Mouse (Mus musculus) embryonic facial prominence, embryonic 12.5 days (tissue): ENCODE results near the gene Ddost. TPM values are rescaled to one million over a fixed set of nuclear protein-coding genes. Genes with fewer than 3 reads are reported as not detected.

ENCODE experiments used
- ATAC-seq: fragments of 200-750 bp; cut with Nextera tagmentation; 2 replicates; pipeline ENCODE4 v1.8.0; 2017; ENCODE audit not compliant: insufficient number of reproducible peaks, insufficient read depth, low FRiP score, low TSS enrichment
- H3K27ac ChIP-seq: fragments of 300-500 bp; sonication (generic); 2 replicates; pipeline ENCODE4 v1.5.1; 2016; ENCODE audit warnings: mild to moderate bottlenecking
- H3K27me3 ChIP-seq: fragments of 300-500 bp; sonication (generic); 2 replicates; pipeline ENCODE4 v1.6.1; 2016; ENCODE audit warnings: mild to moderate bottlenecking, moderate library complexity
- H3K36me3 ChIP-seq: fragments of 300-500 bp; sonication (generic); 2 replicates; pipeline ENCODE4 v1.6.1; 2016; ENCODE audit warnings: mild to moderate bottlenecking
- H3K4me1 ChIP-seq: fragments of 300-500 bp; sonication (generic); 2 replicates; pipeline ENCODE4 v1.6.1; 2016
- H3K4me2 ChIP-seq: fragments of 300-500 bp; sonication (generic); replicated peaks from 2 replicates; pipeline ENCODE4 v1.6.1; 2016; ENCODE audit warnings: mild to moderate bottlenecking, moderate library complexity
- H3K4me3 ChIP-seq: fragments of 300-500 bp; sonication (generic); 2 replicates; pipeline ENCODE4 v1.5.1; 2016; ENCODE audit warnings: mild to moderate bottlenecking
- H3K9ac ChIP-seq: fragments of 300-500 bp; sonication (generic); 2 replicates; pipeline ENCODE4 v1.6.1; 2016; ENCODE audit warnings: mild to moderate bottlenecking, moderate library complexity
- H3K9me3 ChIP-seq: fragments of 300-500 bp; sonication (generic); 2 replicates; pipeline ENCODE4 v1.6.1; 2016; ENCODE audit warnings: mild to moderate bottlenecking, moderate library complexity
- WGBS: fragments of 180-500 bp; shearing (Covaris S2); methylation state at CpG from one replicate; pipeline ENCODE4 v1.1.7; 2016; 5-methylcytosine and 5-hydroxymethylcytosine counted together
- polyA plus RNA-seq: library from polyadenylated mRNA; unstranded; fragments of >200 nt; fragmentation: Nextera tagmentation; extraction: Ambion mirVana; gene quantifications from 2 replicates; pipeline ENCODE4 v1.2.1, GENCODE M21; 2016

Ddost gene
- polyA plus RNA-seq, 1 experiment from 2014 or later = 300 TPM

DNA sequence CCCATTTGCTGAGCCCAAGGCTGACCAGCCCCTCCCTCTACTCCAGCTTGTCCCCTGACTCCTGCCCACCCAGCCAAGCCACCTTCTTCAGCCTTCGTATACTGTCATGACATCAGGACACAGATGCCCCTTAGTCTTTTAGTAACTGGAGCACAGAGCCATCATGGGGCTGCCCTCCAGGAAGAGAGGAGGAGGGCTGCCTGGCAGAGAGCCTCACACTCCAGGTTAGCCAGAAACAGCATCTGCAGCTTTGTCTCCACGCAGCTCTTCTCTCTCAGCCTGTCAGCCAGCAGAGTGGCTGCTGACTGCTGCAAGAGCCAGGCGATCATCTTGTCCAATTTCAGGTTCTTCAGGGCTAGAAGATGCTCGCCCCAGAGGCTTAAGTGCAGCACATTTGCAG, 9.3 kb downstream of the Ddost start:
- no peaks in the 10 kb centered on the region for H3K27me3 ChIP-seq
- peaks cover 84% of the 10 kb centered on the region for H3K36me3 ChIP-seq
- no peak overlapping the region for H3K27ac ChIP-seq
- no peak overlapping the region for H3K4me3 ChIP-seq
- WGBS = 90% methylated on average over 4 of the region's 4 CpGs
- no peak overlapping the region for H3K9ac ChIP-seq
- no peak for ATAC-seq
- no peak overlapping the region for H3K4me2 ChIP-seq
- no peaks in the 10 kb centered on the region for H3K9me3 ChIP-seq
- H3K4me1 ChIP-seq = no peaks in the 10 kb centered on the region

DNA sequence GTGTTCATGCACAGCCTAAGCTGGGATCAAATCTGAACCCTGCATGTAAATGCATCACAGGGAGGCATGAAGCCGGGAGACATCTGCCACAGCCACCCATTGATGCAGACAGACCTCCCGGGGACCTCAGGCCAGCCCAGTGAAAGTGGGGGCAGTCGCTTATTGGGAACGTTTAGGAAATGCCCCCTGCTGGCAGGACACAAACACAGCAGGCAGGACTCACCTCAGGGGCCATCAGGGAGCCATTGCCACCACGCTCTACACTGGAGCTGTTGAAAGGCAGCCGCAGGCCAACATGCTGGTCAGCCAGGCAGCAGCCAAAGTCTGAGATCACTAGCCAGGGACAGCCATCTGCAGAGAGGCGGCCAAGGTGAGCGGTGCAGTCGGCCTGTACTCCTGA, 11.3 kb downstream of the Ddost start:
- H3K27me3 ChIP-seq = no peaks in the 10 kb centered on the region
- no peak overlapping the region for H3K9ac ChIP-seq
- WGBS = 70% methylated on average over 9 of the region's 9 CpGs
- no peak overlapping the region for H3K4me3 ChIP-seq
- H3K4me1 ChIP-seq = no peaks in the 10 kb centered on the region
- no peaks in the 10 kb centered on the region for H3K9me3 ChIP-seq
- H3K27ac ChIP-seq = no peak overlapping the region
- H3K36me3 ChIP-seq = peaks cover 67% of the 10 kb centered on the region
- no peak for ATAC-seq
- H3K4me2 ChIP-seq = no peak overlapping the region

DNA sequence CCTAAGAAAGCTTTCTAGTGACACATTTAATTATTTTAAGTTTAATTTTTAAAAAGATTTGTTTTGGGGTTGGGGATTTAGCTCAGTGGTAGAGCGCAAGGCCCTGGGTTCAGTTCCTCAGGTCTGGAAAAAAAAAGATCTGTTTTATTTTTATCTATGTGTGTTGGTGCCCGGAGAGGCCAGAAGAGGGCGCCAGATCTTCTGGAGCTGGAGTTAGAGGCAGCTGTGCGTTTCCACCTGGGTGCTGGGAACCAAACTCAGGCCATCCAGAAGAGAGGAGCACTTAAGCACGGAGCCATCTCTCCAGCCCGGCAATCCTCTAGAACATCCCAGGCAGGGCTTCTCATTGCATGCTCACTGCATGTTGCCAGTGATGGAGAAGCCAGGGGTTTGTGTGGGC, 11.8 kb downstream of the Ddost start:
- 87% methylated on average over 6 of the region's 6 CpGs for WGBS
- H3K4me1 ChIP-seq = no peaks in the 10 kb centered on the region
- no peak overlapping the region for H3K4me3 ChIP-seq
- peaks cover 61% of the 10 kb centered on the region for H3K36me3 ChIP-seq
- no peak overlapping the region for H3K27ac ChIP-seq
- ATAC-seq = no peak
- no peaks in the 10 kb centered on the region for H3K27me3 ChIP-seq
- H3K4me2 ChIP-seq = no peak overlapping the region
- H3K9ac ChIP-seq = no peak overlapping the region
- H3K9me3 ChIP-seq = no peaks in the 10 kb centered on the region

DNA sequence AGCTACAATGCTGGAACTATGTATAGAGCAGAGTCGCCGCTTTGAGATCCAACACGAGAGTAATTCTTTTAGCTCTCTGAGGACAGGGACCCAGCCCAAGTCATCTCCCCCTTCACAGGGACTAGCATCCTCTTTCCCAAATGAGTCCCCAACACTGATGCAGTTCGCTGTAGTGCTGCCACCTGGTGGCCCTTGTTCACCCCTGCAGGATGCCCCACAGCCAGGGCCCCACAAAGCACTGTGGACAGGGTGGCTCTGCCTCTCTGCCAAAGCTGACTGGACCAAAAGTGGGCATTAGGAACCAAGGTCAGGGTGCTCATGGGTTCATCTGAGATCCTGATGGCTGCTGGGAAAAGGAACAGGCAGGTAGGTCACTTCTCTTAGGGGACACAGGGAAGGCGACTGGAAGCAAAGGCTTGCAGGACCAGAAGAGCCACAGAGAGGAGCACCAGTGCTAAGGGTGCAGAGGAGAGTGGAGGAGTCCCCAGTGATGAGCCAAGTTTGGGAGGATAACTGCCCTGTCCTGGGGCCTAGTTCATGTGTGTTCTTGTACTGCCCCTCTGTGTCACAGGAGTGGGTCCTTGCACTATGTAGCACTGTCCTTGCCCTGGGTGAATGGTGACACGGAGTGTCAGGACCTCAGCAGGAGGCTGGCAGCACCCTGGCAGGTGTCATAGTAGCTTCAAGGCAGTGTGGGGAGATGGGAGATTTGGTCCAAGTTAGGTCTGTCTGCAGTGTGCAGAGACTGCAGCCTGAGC, 14.2 kb downstream of the Ddost start:
- no peak overlapping the region for H3K4me3 ChIP-seq
- H3K9me3 ChIP-seq = no peaks in the 10 kb centered on the region
- H3K4me2 ChIP-seq = no peak overlapping the region
- H3K27me3 ChIP-seq = no peaks in the 10 kb centered on the region
- WGBS = 56% methylated on average over 6 of the region's 6 CpGs
- no peak overlapping the region for H3K9ac ChIP-seq
- peaks cover 38% of the 10 kb centered on the region for H3K36me3 ChIP-seq
- H3K4me1 ChIP-seq = no peaks in the 10 kb centered on the region
- no peak overlapping the region for H3K27ac ChIP-seq
- no peak for ATAC-seq

DNA sequence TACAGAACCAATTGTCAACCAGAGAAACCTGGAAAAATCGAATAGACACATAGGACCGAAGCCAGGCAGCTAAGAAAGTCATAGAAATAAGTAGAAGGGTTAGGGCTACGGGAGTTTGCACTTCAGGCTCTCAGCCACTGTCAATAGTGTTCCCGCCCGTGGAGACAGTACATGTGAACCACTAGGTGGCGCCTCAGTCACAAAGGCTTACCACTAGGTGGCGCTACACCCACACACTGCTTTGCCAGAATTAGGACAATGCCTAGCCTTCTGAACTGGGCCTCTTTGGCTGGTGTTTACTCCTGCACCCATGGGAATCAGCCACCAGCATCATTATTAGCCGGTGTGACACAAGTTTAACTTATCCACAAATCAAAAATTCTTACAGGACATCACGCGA, 15.0 kb downstream of the Ddost start:
- Histone ChIP-seq H3K9me3 (no peaks in the 10 kb centered on the region), H3K4me1 (no peaks in the 10 kb centered on the region), H3K9ac (no peak overlapping the region), H3K27ac (no peak overlapping the region), H3K27me3 (no peaks in the 10 kb centered on the region), H3K4me3 (no peak overlapping the region), H3K36me3 (peaks cover 30% of the 10 kb centered on the region), H3K4me2 (no peak overlapping the region)
- WGBS = 31% methylated on average over 10 of the region's 10 CpGs
- no peak for ATAC-seq

DNA sequence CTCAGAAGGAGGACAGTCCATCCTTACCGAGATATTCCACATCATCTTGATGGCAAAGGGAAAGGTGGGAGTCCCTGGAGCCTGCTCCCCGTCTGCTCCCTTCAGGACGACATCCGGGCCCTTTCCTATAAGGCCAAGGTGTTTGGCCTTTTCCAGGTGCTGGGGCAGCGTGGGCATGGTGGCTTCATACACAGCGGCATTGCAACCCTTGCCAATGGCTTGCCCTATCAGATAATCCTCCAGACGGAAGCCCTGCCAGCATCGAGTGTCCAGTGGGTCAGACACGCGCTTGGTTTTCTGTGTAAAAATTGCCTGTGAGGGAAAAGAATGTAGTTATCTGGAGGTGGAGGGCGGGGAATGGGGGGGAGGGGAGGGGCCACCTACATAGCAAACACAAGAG, 16.2 kb downstream of the Ddost start:
- Histone ChIP-seq H3K9me3 (no peaks in the 10 kb centered on the region), H3K4me1 (0 out of 2 replicates have a peak, but pooled peaks cover 3% of the 10 kb centered on the region), H3K4me3 (no peak overlapping the region), H3K4me2 (no peak overlapping the region), H3K36me3 (peaks cover 20% of the 10 kb centered on the region), H3K27ac (no peak overlapping the region), H3K9ac (no peak overlapping the region), H3K27me3 (no peaks in the 10 kb centered on the region)
- 72% methylated on average over 11 of the region's 11 CpGs for WGBS
- ATAC-seq = no peak

DNA sequence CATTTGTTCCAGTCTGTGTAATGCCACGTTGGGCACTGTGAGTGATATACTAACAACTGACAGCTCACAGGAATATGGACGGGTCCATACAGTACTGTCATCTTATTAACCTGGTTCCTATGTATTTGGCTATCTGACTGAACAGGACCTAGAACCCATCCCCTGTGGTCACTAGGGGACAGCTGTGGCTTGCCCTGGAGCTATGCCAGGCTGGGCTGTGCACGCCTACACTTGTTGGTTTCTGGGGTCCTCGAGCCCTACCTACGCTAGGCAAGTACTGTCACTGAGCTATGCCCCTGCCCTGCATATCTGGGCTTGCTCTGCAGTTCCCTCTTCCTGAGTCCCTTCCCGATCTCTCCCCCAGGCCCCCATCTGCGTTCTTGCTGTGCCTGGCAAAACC, 17.0 kb downstream of the Ddost start:
- no peaks in the 10 kb centered on the region for H3K27me3 ChIP-seq
- no peak overlapping the region for H3K4me2 ChIP-seq
- no peak overlapping the region for H3K4me3 ChIP-seq
- no peak overlapping the region for H3K27ac ChIP-seq
- 0 out of 2 replicates have a peak, but pooled peaks cover 3% of the 10 kb centered on the region for H3K4me1 ChIP-seq
- no peak for ATAC-seq
- peaks cover 13% of the 10 kb centered on the region for H3K36me3 ChIP-seq
- no peaks in the 10 kb centered on the region for H3K9me3 ChIP-seq
- WGBS = 73% methylated on average over 7 of the region's 7 CpGs
- H3K9ac ChIP-seq = no peak overlapping the region

DNA sequence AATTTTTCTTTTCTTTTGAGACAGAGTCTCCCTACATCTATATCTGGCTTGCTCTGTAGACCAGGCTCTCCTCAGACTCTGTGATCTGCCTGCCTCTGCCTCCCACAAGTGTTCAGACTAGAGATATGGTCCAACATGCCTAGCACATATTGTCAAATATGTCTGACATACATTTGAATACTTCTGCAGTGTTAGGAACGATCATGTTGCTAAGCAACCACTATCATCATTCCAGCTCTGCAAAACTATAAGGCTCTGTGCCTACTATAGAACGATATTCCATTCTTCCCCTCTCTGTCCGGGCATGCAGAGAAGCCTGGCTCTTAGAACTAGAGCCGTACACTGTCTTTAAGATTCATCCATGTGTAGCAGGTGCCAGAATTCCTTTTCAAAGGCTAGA, 18.2 kb downstream of the Ddost start:
- no peaks in the 10 kb centered on the region for H3K27me3 ChIP-seq
- 0 out of 2 replicates have a peak, but pooled peaks cover 3% of the 10 kb centered on the region for H3K4me1 ChIP-seq
- 63% methylated on average over 4 of the region's 4 CpGs for WGBS
- ATAC-seq = no peak
- no peak overlapping the region for H3K4me2 ChIP-seq
- no peak overlapping the region for H3K9ac ChIP-seq
- H3K27ac ChIP-seq = no peak overlapping the region
- H3K9me3 ChIP-seq = no peaks in the 10 kb centered on the region
- H3K36me3 ChIP-seq = peaks cover 5% of the 10 kb centered on the region; the same call in 1 of the 2 replicates
- H3K4me3 ChIP-seq = no peak overlapping the region

DNA sequence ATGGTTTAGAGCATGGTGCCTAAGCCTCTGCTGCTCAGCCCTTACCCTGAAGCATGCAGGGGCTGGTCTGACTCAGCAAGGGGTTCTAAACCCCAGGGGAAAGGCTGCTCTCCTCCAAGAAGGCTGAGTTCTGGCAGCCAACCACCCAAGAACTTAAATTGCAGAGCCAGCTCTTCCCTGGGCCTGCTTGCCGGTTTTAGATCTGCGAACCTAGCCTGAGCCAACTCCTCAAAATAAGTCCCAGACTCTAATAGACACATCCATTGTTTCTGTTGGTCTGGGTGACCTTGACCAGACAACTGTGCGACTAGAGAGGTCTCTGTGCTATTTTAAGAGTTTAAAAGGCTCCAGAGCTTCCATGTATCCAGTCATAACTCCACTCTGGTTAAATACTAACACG, 19.2 kb downstream of the Ddost start:
- Histone ChIP-seq H3K4me1 (0 out of 2 replicates have a peak, but pooled peaks cover 3% of the 10 kb centered on the region), H3K4me2 (no peak overlapping the region), H3K36me3 (peaks cover 3% of the 10 kb centered on the region; the same call in 1 of the 2 replicates), H3K27me3 (no peaks in the 10 kb centered on the region), H3K9ac (no peak overlapping the region), H3K27ac (no peak overlapping the region), H3K9me3 (no peaks in the 10 kb centered on the region), H3K4me3 (no peak overlapping the region)
- 70% methylated on average over 4 of the region's 4 CpGs for WGBS
- ATAC-seq = no peak

DNA sequence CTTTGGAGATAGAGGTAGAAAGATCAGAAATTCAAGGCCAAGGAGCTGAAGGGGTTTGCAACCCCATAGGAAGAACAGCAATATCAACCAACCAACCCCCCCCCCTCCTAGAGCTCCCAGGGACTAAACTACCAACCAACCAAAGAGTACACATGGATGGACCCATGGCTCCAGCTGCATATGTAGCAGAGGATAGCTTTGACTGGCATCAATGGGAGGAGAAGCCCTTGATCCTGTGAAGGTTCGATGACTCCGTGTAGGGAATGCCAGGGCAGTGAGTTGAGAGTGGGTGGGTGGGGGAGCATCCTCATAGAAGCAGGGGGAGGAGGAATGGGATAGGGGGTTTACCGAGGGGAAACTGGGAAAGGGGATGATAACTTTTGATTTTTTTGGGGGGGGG, 19.9 kb downstream of the Ddost start:
- H3K9ac ChIP-seq = no peak overlapping the region
- no peak overlapping the region for H3K4me3 ChIP-seq
- H3K4me1 ChIP-seq = 0 out of 2 replicates have a peak, but pooled peaks cover 3% of the 10 kb centered on the region
- no peaks in the 10 kb centered on the region for H3K27me3 ChIP-seq
- ATAC-seq = no peak
- no peak overlapping the region for H3K27ac ChIP-seq
- H3K36me3 ChIP-seq = no peaks in the 10 kb centered on the region
- WGBS = 91% methylated on average over 3 of the region's 3 CpGs
- H3K4me2 ChIP-seq = no peak overlapping the region
- no peaks in the 10 kb centered on the region for H3K9me3 ChIP-seq

DNA sequence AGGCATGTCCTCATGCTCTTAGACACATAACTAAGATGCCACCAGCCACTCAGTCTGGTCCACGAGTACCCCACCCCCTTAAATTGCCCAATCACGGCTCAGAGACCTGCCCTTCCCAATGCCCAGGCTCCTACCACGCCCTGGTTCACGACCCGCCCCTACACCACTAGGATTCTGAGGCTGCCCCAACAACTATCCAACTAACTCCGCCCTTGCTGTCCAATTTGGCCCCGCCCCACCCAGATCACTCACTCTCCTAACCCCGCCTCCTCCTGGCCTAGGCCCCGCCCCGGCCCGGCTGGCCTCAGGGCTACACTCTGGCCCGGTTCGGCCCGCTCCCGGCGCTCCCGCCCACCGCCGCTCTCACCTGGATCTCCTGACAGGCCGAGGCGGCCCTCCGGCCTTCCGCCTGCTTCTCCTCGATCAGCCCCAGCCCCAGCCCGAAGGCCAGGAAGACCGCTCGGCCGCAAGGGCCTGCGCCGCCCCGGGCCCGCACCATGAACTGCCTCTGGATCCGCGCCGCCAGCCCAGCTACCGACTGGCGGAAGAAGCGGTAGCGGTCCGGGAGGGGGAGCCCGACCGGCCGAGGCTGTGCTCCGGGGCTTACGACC, 21.0 kb downstream of the Ddost start:
- H3K9me3 ChIP-seq = no peaks in the 10 kb centered on the region
- peak; percentile 79 for ATAC-seq
- peak overlapping the region; percentile 65 for H3K4me2 ChIP-seq
- H3K9ac ChIP-seq = peak overlapping the region; percentile 89
- no peaks in the 10 kb centered on the region for H3K27me3 ChIP-seq
- H3K4me3 ChIP-seq = peak overlapping the region; percentile 72
- under 1% methylated on average over 44 of the region's 45 CpGs for WGBS
- 0 out of 2 replicates have a peak, but pooled peaks cover 3% of the 10 kb centered on the region for H3K4me1 ChIP-seq
- no peaks in the 10 kb centered on the region for H3K36me3 ChIP-seq
- H3K27ac ChIP-seq = peak overlapping the region; percentile 96

DNA sequence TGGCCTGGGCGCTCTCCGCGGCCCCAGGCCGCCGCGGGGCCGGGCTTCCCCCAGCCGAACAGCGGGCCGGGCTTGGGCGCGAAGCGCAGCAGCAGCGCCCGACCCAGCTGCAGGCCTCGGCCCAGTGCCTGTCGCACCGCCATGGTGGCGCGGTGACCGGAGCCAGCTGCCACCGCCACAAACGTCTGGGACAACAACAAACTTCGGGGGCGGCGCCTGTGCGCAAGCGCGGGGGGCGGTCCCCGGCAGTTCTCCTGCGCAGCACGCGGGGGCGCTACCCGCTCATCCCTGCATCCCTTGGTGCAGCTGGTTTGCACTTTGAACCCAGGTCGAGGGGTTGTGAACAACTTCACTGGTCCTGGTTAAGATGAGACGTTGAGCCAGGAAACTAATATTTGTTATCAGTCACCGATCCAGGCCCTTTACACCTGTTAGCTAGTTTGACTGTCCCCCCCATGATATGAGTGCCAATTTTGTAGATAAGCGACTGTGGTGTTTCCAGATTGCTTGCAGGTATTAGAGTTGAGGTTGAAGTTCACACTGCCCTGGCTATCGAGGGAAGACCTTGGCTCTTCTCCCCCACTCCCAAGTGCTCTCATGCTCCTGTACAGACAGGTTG, 21.7 kb downstream of the Ddost start, which contains the start of gene Pink1:
Gene Pink1 (minus strand): TSS at position 231 of the 619 bp plus-strand sequence.
- Histone ChIP-seq H3K9me3 (no peaks in the 10 kb centered on the region), H3K36me3 (no peaks in the 10 kb centered on the region), H3K9ac (peak within 1 kb of the TSS; percentile 89), H3K4me1 (0 out of 2 replicates have a peak, but pooled peaks cover 3% of the 10 kb centered on the region), H3K4me2 (peak within 1 kb of the TSS; percentile 65), H3K27ac (peak within 1 kb of the TSS; percentile 96), H3K27me3 (peaks cover 4% of the 10 kb centered on the region; the same call in 1 of the 2 replicates), H3K4me3 (peak within 1 kb of the TSS; percentile 72)
- 4% methylated on average over 41 of the region's 41 CpGs for WGBS
- ATAC-seq = no peak; the same call in 1 of the 2 replicates
